Mouse (Mus musculus): Measurements from ENCODE around the gene Kitl.

DNA sequence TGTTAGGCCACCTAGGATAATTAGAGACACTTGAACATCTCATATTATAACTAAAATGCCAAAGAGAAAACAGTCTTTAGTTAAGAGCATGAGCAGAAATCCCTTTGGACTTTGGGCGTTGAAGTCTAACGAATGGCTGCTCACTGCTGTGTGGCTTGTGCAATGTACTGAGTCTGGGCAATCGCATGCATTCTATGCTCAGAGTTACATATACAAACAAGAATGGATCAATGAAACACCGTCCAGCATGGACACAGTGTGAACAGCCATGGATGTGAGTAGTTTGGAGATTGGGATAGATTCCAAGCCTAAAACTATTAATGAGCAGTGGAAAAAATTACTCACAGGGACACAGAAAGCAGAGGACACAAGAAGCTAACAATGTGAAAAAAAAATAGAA is 116.2 kb downstream of the Kitl start:
- TF ChIP-seq CTCF (conservative IDR thresholded peaks at IDR 0.05; ENCODE audit: low read length) (no peak), NANOG (IDR thresholded peaks at IDR 0.05; ENCODE audit: borderline replicate concordance, low read length) (no peak), POU5F1 (IDR thresholded peaks at IDR 0.05; ENCODE audit: borderline replicate concordance, low read length) (no peak)
